Mouse (Mus musculus) small intestine, adult 2 months (tissue): ENCODE data around the gene Mrpl20.

Experiments used
- CTCF ChIP-seq: fragments of 200-500 bp; IDR thresholded peaks from 2 replicates; pipeline ENCODE4 v1.5.1; 2012; ENCODE audit warnings: low read depth, mild to moderate bottlenecking, control low read depth, inconsistent platforms, low read length, moderate library complexity, mixed read lengths; ENCODE audit not compliant: insufficient replicate concordance, insufficient read length; ENCODE audit errors: extremely low read depth
- POLR2A ChIP-seq: fragments of 200-500 bp; IDR thresholded peaks from 2 replicates; pipeline ENCODE4 v1.6.1; 2012; ENCODE audit warnings: low read depth, mild to moderate bottlenecking, control low read depth, inconsistent platforms, low read length, moderate library complexity

DNA sequence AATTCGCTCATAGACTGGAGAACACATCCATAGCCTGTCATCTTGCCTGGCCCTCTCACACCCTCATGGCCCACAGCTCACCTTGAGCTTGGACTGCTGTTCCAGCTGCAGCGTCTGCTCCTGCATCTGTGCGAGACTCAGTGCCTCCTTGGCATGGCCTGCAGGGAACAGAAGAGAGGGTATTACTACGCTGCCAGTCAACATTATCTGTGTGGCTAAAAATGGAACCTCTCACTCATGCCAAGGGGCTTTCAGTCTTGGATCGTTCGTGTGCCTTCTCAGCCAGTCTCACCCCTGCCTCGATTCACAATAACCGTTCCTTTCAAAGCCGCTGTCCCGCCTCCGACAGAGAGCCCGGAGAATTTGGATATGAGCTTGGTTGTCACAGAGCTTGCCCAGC, 45.7 kb upstream of the Mrpl20 start:
- no peak for TF ChIP-seq POLR2A
- no peak for TF ChIP-seq CTCF
